Mouse (Mus musculus): ENCODE results near the gene Fggy. TPM values are rescaled to one million over a fixed set of nuclear protein-coding genes. Genes with fewer than 3 reads are reported as not detected.

Gene Fggy
- polyA plus RNA-seq, 1 experiment from 2014 or later, result 18.3 TPM

- Histone ChIP-seq H3K36me3 (ENCODE audit: control insufficient read depth, insufficient read depth, low read length) (no peaks in the 10 kb centered on the region), H3K27ac (ENCODE audit: low read depth, low read length) (peak overlapping the region; percentile 85), H3K4me2 (replicated peaks; ENCODE audit: low read depth, low read length) (no peak overlapping the region), H3K4me1 (ENCODE audit: control insufficient read depth, insufficient read depth, low read length) (peaks cover 23% of the 10 kb centered on the region), H3K9ac (ENCODE audit: low read depth, low read length) (peak overlapping the region; percentile 0; the same call in 1 of the 2 replicates), H3K4me3 (ENCODE audit: low read length) (no peak overlapping the region), H3K9me3 (ENCODE audit: control insufficient read depth, low read length) (no peaks in the 10 kb centered on the region), H3K27me3 (ENCODE audit: control insufficient read depth, insufficient read depth, low read length) (no peaks in the 10 kb centered on the region)
- ATAC-seq (ENCODE audit: low FRiP score, low TSS enrichment), result no peak; the same call in 1 of the 2 replicates
- 59% methylated on average over 4 of the region's 4 CpGs for WGBS
These were observed 181.4 kb downstream of the Fggy start for GRCm38 (mm10) chr4:95738725-95739124.

GRCm38 (mm10) chr4:95741115-95741734 is 183.9 kb downstream of the Fggy start:
- ATAC-seq (ENCODE audit: low FRiP score, low TSS enrichment), result no peak
- H3K9ac ChIP-seq (ENCODE audit: low read depth, low read length), result no peak overlapping the region
- no peaks in the 10 kb centered on the region for H3K27me3 ChIP-seq (ENCODE audit: control insufficient read depth, insufficient read depth, low read length)
- no peaks in the 10 kb centered on the region for H3K9me3 ChIP-seq (ENCODE audit: control insufficient read depth, low read length)
- no peak overlapping the region for H3K4me2 ChIP-seq (replicated peaks; ENCODE audit: low read depth, low read length)
- no peak overlapping the region for H3K4me3 ChIP-seq (ENCODE audit: low read length)
- peaks cover 17% of the 10 kb centered on the region for H3K4me1 ChIP-seq (ENCODE audit: control insufficient read depth, insufficient read depth, low read length)
- no peak overlapping the region for H3K27ac ChIP-seq (ENCODE audit: low read depth, low read length)
- 48% methylated on average over 7 of the region's 7 CpGs for WGBS
- no peaks in the 10 kb centered on the region for H3K36me3 ChIP-seq (ENCODE audit: control insufficient read depth, insufficient read depth, low read length)

GRCm38 (mm10) chr4:95742986-95743385 is 185.7 kb downstream of the Fggy start:
- Histone ChIP-seq H3K4me2 (replicated peaks; ENCODE audit: low read depth, low read length) (no peak overlapping the region), H3K4me1 (ENCODE audit: control insufficient read depth, insufficient read depth, low read length) (peaks cover 9% of the 10 kb centered on the region), H3K4me3 (ENCODE audit: low read length) (no peak overlapping the region), H3K9ac (ENCODE audit: low read depth, low read length) (0 out of 2 replicates have a peak overlapping the region, but pooled peaks have one; percentile 23), H3K27me3 (ENCODE audit: control insufficient read depth, insufficient read depth, low read length) (no peaks in the 10 kb centered on the region), H3K9me3 (ENCODE audit: control insufficient read depth, low read length) (no peaks in the 10 kb centered on the region), H3K36me3 (ENCODE audit: control insufficient read depth, insufficient read depth, low read length) (no peaks in the 10 kb centered on the region), H3K27ac (ENCODE audit: low read depth, low read length) (no peak overlapping the region)
- no peak for ATAC-seq (ENCODE audit: low FRiP score, low TSS enrichment)
- 28% methylated on average over 4 of the region's 4 CpGs for WGBS

- no peaks in the 10 kb centered on the region for H3K9me3 ChIP-seq (ENCODE audit: control insufficient read depth, low read length)
- no peak overlapping the region for H3K4me3 ChIP-seq (ENCODE audit: low read length)
- H3K27me3 ChIP-seq (ENCODE audit: control insufficient read depth, insufficient read depth, low read length), result no peaks in the 10 kb centered on the region
- H3K36me3 ChIP-seq (ENCODE audit: control insufficient read depth, insufficient read depth, low read length), result no peaks in the 10 kb centered on the region
- 92% methylated on average over 6 of the region's 6 CpGs for WGBS
- H3K4me1 ChIP-seq (ENCODE audit: control insufficient read depth, insufficient read depth, low read length), result no peaks in the 10 kb centered on the region
- no peak overlapping the region for H3K27ac ChIP-seq (ENCODE audit: low read depth, low read length)
- no peak overlapping the region for H3K4me2 ChIP-seq (replicated peaks; ENCODE audit: low read depth, low read length)
- H3K9ac ChIP-seq (ENCODE audit: low read depth, low read length), result no peak overlapping the region
- no peak for ATAC-seq (ENCODE audit: low FRiP score, low TSS enrichment)
These were observed 189.6 kb downstream of the Fggy start for GRCm38 (mm10) chr4:95746954-95747353.

- Histone ChIP-seq H3K4me3 (ENCODE audit: low read length) (no peak overlapping the region), H3K4me1 (ENCODE audit: control insufficient read depth, insufficient read depth, low read length) (no peaks in the 10 kb centered on the region), H3K9me3 (ENCODE audit: control insufficient read depth, low read length) (no peaks in the 10 kb centered on the region), H3K27ac (ENCODE audit: low read depth, low read length) (no peak overlapping the region), H3K4me2 (replicated peaks; ENCODE audit: low read depth, low read length) (no peak overlapping the region), H3K9ac (ENCODE audit: low read depth, low read length) (no peak overlapping the region), H3K27me3 (ENCODE audit: control insufficient read depth, insufficient read depth, low read length) (no peaks in the 10 kb centered on the region), H3K36me3 (ENCODE audit: control insufficient read depth, insufficient read depth, low read length) (no peaks in the 10 kb centered on the region)
- WGBS, result 87% methylated on average over 12 of the region's 12 CpGs
- no peak for ATAC-seq (ENCODE audit: low FRiP score, low TSS enrichment)
These were observed 190.3 kb downstream of the Fggy start for GRCm38 (mm10) chr4:95747415-95748202.

- no peak overlapping the region for H3K4me2 ChIP-seq (replicated peaks; ENCODE audit: low read depth, low read length)
- no peak overlapping the region for H3K9ac ChIP-seq (ENCODE audit: low read depth, low read length)
- no peaks in the 10 kb centered on the region for H3K27me3 ChIP-seq (ENCODE audit: control insufficient read depth, insufficient read depth, low read length)
- no peaks in the 10 kb centered on the region for H3K9me3 ChIP-seq (ENCODE audit: control insufficient read depth, low read length)
- H3K27ac ChIP-seq (ENCODE audit: low read depth, low read length), result no peak overlapping the region
- H3K4me1 ChIP-seq (ENCODE audit: control insufficient read depth, insufficient read depth, low read length), result no peaks in the 10 kb centered on the region
- 88% methylated on average over 5 of the region's 5 CpGs for WGBS
- ATAC-seq (ENCODE audit: low FRiP score, low TSS enrichment), result no peak
- no peaks in the 10 kb centered on the region for H3K36me3 ChIP-seq (ENCODE audit: control insufficient read depth, insufficient read depth, low read length)
- H3K4me3 ChIP-seq (ENCODE audit: low read length), result no peak overlapping the region
These were observed 192.9 kb downstream of the Fggy start for GRCm38 (mm10) chr4:95750186-95750585.

GRCm38 (mm10) chr4:95752538-95753188 is 195.4 kb downstream of the Fggy start:
- WGBS, result 88% methylated on average over 6 of the region's 6 CpGs
- ATAC-seq (ENCODE audit: low FRiP score, low TSS enrichment), result no peak
- no peak overlapping the region for H3K4me3 ChIP-seq (ENCODE audit: low read length)
- H3K27me3 ChIP-seq (ENCODE audit: control insufficient read depth, insufficient read depth, low read length), result no peaks in the 10 kb centered on the region
- H3K9me3 ChIP-seq (ENCODE audit: control insufficient read depth, low read length), result no peaks in the 10 kb centered on the region
- H3K27ac ChIP-seq (ENCODE audit: low read depth, low read length), result no peak overlapping the region
- H3K36me3 ChIP-seq (ENCODE audit: control insufficient read depth, insufficient read depth, low read length), result no peaks in the 10 kb centered on the region
- H3K9ac ChIP-seq (ENCODE audit: low read depth, low read length), result no peak overlapping the region
- no peak overlapping the region for H3K4me2 ChIP-seq (replicated peaks; ENCODE audit: low read depth, low read length)
- H3K4me1 ChIP-seq (ENCODE audit: control insufficient read depth, insufficient read depth, low read length), result no peaks in the 10 kb centered on the region

GRCm38 (mm10) chr4:95759027-95759731 is 201.9 kb downstream of the Fggy start:
- Histone ChIP-seq H3K4me2 (replicated peaks; ENCODE audit: low read depth, low read length) (no peak overlapping the region), H3K27ac (ENCODE audit: low read depth, low read length) (peak overlapping the region; percentile 49; the same call in 1 of the 2 replicates), H3K9ac (ENCODE audit: low read depth, low read length) (no peak overlapping the region), H3K27me3 (ENCODE audit: control insufficient read depth, insufficient read depth, low read length) (no peaks in the 10 kb centered on the region), H3K9me3 (ENCODE audit: control insufficient read depth, low read length) (no peaks in the 10 kb centered on the region), H3K4me1 (ENCODE audit: control insufficient read depth, insufficient read depth, low read length) (0 out of 2 replicates have a peak, but pooled peaks cover 5% of the 10 kb centered on the region), H3K36me3 (ENCODE audit: control insufficient read depth, insufficient read depth, low read length) (no peaks in the 10 kb centered on the region), H3K4me3 (ENCODE audit: low read length) (no peak overlapping the region)
- peak; percentile 89 for ATAC-seq (ENCODE audit: low FRiP score, low TSS enrichment)
- WGBS, result 46% methylated on average over 5 of the region's 5 CpGs
